22 mouse cellular contexts compared by ENCODE assay signal in the genomic region with DNA sequence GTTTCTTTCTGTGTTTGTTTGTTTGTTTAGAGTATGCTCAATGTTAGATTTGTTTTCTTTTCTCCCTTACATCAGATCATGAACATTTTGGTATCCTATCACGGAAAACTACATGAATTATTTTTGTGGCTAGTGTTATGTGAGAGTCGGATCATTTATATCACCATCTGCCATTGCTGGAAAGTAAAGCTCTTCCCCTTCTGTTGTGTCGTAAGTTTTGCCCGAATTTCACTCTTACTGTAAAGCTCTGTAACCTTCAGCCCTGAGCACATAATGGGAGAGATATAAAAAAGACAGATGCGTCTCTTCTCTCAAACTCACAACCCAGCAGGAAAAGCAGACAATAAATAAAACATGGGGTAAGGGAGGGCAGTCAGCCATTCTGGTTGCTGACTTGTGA. TPM values are rescaled to one million over a fixed set of nuclear protein-coding genes. Genes with fewer than 3 reads are reported as not detected.
DNase-seq lines count a peak whose midpoint lies in the region; ATAC-seq and TF ChIP-seq lines count a peak whose summit lies in the region.
"Had no signal": no experiment of that assay in that cellular context is flagged by ENCODE, and none has a peak within 500 bp of the region (broad histone marks: within the 10 kb centered on the region; RNA-seq: fewer than 3 reads in every experiment).

A gene (plus strand): TSS at position 153 of the 400 bp plus-strand sequence.

- peak; percentile 56 for DNase-seq in forebrain, embryonic 14.5 days (ENCODE audit: low spot score)
- DNase-seq in forebrain, embryonic 10.5 days (ENCODE audit: extremely low spot score, low spot score): no peak
- no peak for DNase-seq in kidney, postnatal 36 days
- DNase-seq in midbrain, postnatal 0 days (ENCODE audit: low spot score): no peak
- no peak for DNase-seq in midbrain, embryonic 14.5 days
- no peak for DNase-seq in thymus, postnatal 36 days
- DNase-seq: adrenal gland, postnatal 14 days; cerebellum, adult 11-12 months; cerebellum, postnatal 36 days; kidney, adult 18-20 months; lung, adult 2 months; thymus, postnatal 25 days had no signal

- H3K36me3 ChIP-seq in forebrain, embryonic 14.5 days (ENCODE audit: control insufficient read depth, insufficient read depth, low read length): no peaks in the 10 kb centered on the region
- H3K36me3 ChIP-seq in forebrain, embryonic 10.5 days (replicated peaks): no peaks in the 10 kb centered on the region
- H3K36me3 ChIP-seq in kidney, embryonic 14.5 days (ENCODE audit: control insufficient read depth, insufficient read depth, low read length): no peaks in the 10 kb centered on the region
- H3K36me3 ChIP-seq in midbrain, postnatal 0 days (ENCODE audit: insufficient read depth, low read length): no peaks in the 10 kb centered on the region
- no peaks in the 10 kb centered on the region for H3K36me3 ChIP-seq in midbrain, embryonic 14.5 days (ENCODE audit: control insufficient read depth, insufficient read depth, low read length)
- H3K36me3 ChIP-seq: embryonic facial prominence, embryonic 15.5 days; G1E; hindbrain, embryonic 10.5 days; limb, embryonic 15.5 days had no signal

- H3K27me3 ChIP-seq in forebrain, embryonic 14.5 days (replicated peaks; ENCODE audit: control insufficient read depth, insufficient read depth, low read length): 0 out of 2 replicates have a peak, but pooled peaks cover 3% of the 10 kb centered on the region
- H3K27me3 ChIP-seq in forebrain, embryonic 10.5 days (ENCODE audit: poor library complexity, severe bottlenecking): peaks cover 44% of the 10 kb centered on the region
- H3K27me3 ChIP-seq in kidney, embryonic 14.5 days (ENCODE audit: control insufficient read depth, insufficient read depth, low read length): no peaks in the 10 kb centered on the region
- peaks cover 4% of the 10 kb centered on the region; the same call in 1 of the 2 replicates for H3K27me3 ChIP-seq in midbrain, postnatal 0 days (ENCODE audit: insufficient read depth, low read length)
- no peaks in the 10 kb centered on the region; the same call in 1 of the 2 replicates for H3K27me3 ChIP-seq in midbrain, embryonic 14.5 days (ENCODE audit: control insufficient read depth, insufficient read depth, low read length)

- H3K4me3 ChIP-seq in forebrain, embryonic 14.5 days (ENCODE audit: low read depth, low read length): no peak within 1 kb of the TSS
- no peak within 1 kb of the TSS for H3K4me3 ChIP-seq in forebrain, embryonic 10.5 days
- no peak within 1 kb of the TSS for H3K4me3 ChIP-seq in kidney, embryonic 14.5 days (ENCODE audit: low read length)
- H3K4me3 ChIP-seq in midbrain, postnatal 0 days (ENCODE audit: low read depth, low read length): no peak within 1 kb of the TSS
- H3K4me3 ChIP-seq in midbrain, embryonic 14.5 days (replicated peaks; ENCODE audit: low read depth, low read length): no peak within 1 kb of the TSS
- H3K4me3 ChIP-seq: embryonic facial prominence, embryonic 15.5 days; hindbrain, embryonic 10.5 days; limb, embryonic 15.5 days had no signal

- WGBS in forebrain, embryonic 14.5 days: 55% methylated on average over 5 of the region's 5 CpGs
- WGBS in forebrain, embryonic 10.5 days: 86% methylated on average over 5 of the region's 5 CpGs
- WGBS in kidney, embryonic 14.5 days: 53% methylated on average over 5 of the region's 5 CpGs
- 72% methylated on average over 5 of the region's 5 CpGs for WGBS in midbrain, postnatal 0 days
- 80% methylated on average over 5 of the region's 5 CpGs for WGBS in midbrain, embryonic 14.5 days

- ATAC-seq in forebrain, embryonic 14.5 days: no peak
- no peak for ATAC-seq in kidney, embryonic 14.5 days (ENCODE audit: low FRiP score, low TSS enrichment)
- no peak for ATAC-seq in midbrain, postnatal 0 days (ENCODE audit: low FRiP score)
- no peak for ATAC-seq in midbrain, embryonic 14.5 days (ENCODE audit: low FRiP score, low TSS enrichment)

- peaks cover 8% of the 10 kb centered on the region for H3K4me1 ChIP-seq in forebrain, embryonic 14.5 days (ENCODE audit: control insufficient read depth, insufficient read depth, low read length)
- H3K4me1 ChIP-seq in forebrain, embryonic 10.5 days: peaks cover 18% of the 10 kb centered on the region
- peaks cover 11% of the 10 kb centered on the region; the same call in 1 of the 2 replicates for H3K4me1 ChIP-seq in kidney, embryonic 14.5 days (ENCODE audit: control insufficient read depth, insufficient read depth, low read length)
- 0 out of 2 replicates have a peak, but pooled peaks cover 2% of the 10 kb centered on the region for H3K4me1 ChIP-seq in midbrain, postnatal 0 days (ENCODE audit: insufficient read depth, low read length)
- peaks cover 9% of the 10 kb centered on the region for H3K4me1 ChIP-seq in midbrain, embryonic 14.5 days (ENCODE audit: control insufficient read depth, insufficient read depth, low read length)

- no peaks in the 10 kb centered on the region for H3K9me3 ChIP-seq in forebrain, embryonic 14.5 days (replicated peaks; ENCODE audit: control insufficient read depth, low read length)
- no peaks in the 10 kb centered on the region for H3K9me3 ChIP-seq in forebrain, embryonic 10.5 days
- no peaks in the 10 kb centered on the region for H3K9me3 ChIP-seq in kidney, embryonic 14.5 days (ENCODE audit: control insufficient read depth, low read length)
- no peaks in the 10 kb centered on the region for H3K9me3 ChIP-seq in midbrain, postnatal 0 days (ENCODE audit: low read length)
- H3K9me3 ChIP-seq in midbrain, embryonic 14.5 days (ENCODE audit: control insufficient read depth, low read length): no peaks in the 10 kb centered on the region
- H3K9me3 ChIP-seq: embryonic facial prominence, embryonic 15.5 days; G1E; hindbrain, embryonic 10.5 days; limb, embryonic 15.5 days had no signal

- no peak within 1 kb of the TSS for H3K9ac ChIP-seq in forebrain, embryonic 14.5 days (ENCODE audit: low read length)
- H3K9ac ChIP-seq in kidney, embryonic 14.5 days (ENCODE audit: low read depth, low read length): no peak within 1 kb of the TSS
- H3K9ac ChIP-seq in midbrain, postnatal 0 days (replicated peaks; ENCODE audit: low read length, poor library complexity, severe bottlenecking): no peak within 1 kb of the TSS
- H3K9ac ChIP-seq in midbrain, embryonic 14.5 days (replicated peaks; ENCODE audit: low read length): no peak within 1 kb of the TSS
- H3K9ac ChIP-seq: embryonic facial prominence, embryonic 15.5 days; limb, embryonic 15.5 days had no signal

- no peak within 1 kb of the TSS for H3K4me2 ChIP-seq in forebrain, embryonic 14.5 days (ENCODE audit: low read length)
- peak within 1 kb of the TSS; percentile 21 for H3K4me2 ChIP-seq in kidney, embryonic 14.5 days (replicated peaks; ENCODE audit: low read depth, low read length)
- 0 out of 2 replicates have a peak within 1 kb of the TSS, but pooled peaks have one; percentile 2 for H3K4me2 ChIP-seq in midbrain, postnatal 0 days (ENCODE audit: low read depth, low read length, poor library complexity, severe bottlenecking)
- no peak within 1 kb of the TSS for H3K4me2 ChIP-seq in midbrain, embryonic 14.5 days (ENCODE audit: low read length)
- H3K4me2 ChIP-seq: embryonic facial prominence, embryonic 15.5 days; limb, embryonic 15.5 days had no signal

- TF ChIP-seq CTCF in midbrain, postnatal 0 days (IDR thresholded peaks at IDR 0.05): no peak

- no peak within 1 kb of the TSS; the same call in 1 of the 2 replicates for H3K27ac ChIP-seq in forebrain, embryonic 14.5 days (ENCODE audit: low read depth, low read length)
- no peak within 1 kb of the TSS for H3K27ac ChIP-seq in forebrain, embryonic 10.5 days
- no peak within 1 kb of the TSS for H3K27ac ChIP-seq in kidney, embryonic 14.5 days (ENCODE audit: low read depth, low read length)
- no peak within 1 kb of the TSS for H3K27ac ChIP-seq in midbrain, postnatal 0 days (ENCODE audit: low read depth, low read length)
- H3K27ac ChIP-seq in midbrain, embryonic 14.5 days (replicated peaks; ENCODE audit: low read depth, low read length): no peak within 1 kb of the TSS
- H3K27ac ChIP-seq: embryonic facial prominence, embryonic 15.5 days; hindbrain, embryonic 10.5 days; limb, embryonic 15.5 days had no signal

RNA-seq across cellular contexts. Expression of the gene that starts here (rescaled TPM):
- polyA plus RNA-seq in forebrain, embryonic 14.5 days (2014; fragmentation: Nextera tagmentation; extraction: Ambion mirVana): 0.07 and 0.23 TPM in 2 replicates
- polyA plus RNA-seq in forebrain, embryonic 10.5 days (2016; fragmentation: Nextera tagmentation; extraction: Ambion mirVana): 0.05 and 0.06 TPM in 2 replicates
- 0.09 TPM in 1 of 2 replicates, not detected in the other for polyA plus RNA-seq in kidney, embryonic 14.5 days (2014; fragmentation: Nextera tagmentation; extraction: Ambion mirVana)
- 0.16 and 0.38 TPM in 2 replicates for total RNA-seq in midbrain, postnatal 0 days (2014; rRNA removed)
- 0.14 TPM in 1 of 2 replicates, not detected in the other for polyA plus RNA-seq in midbrain, postnatal 0 days (2015; fragmentation: Nextera tagmentation; extraction: Ambion mirVana)
- polyA plus RNA-seq in midbrain, embryonic 14.5 days (2014; fragmentation: Nextera tagmentation; extraction: Ambion mirVana): 0.09 and 0.14 TPM in 2 replicates
- total RNA-seq: adrenal gland, postnatal 14 days; gastrocnemius, adult 8-10 months; granulocyte monocyte progenitor cell, adult 5-6 weeks; layer of hippocampus, postnatal 25 days had no signal
- polyA plus RNA-seq: embryonic facial prominence, embryonic 15.5 days; G1E; heart, embryonic 16.5 days; hindbrain, embryonic 10.5 days; large intestine, adult 2 months; limb, embryonic 15.5 days; lung, adult 2 months had no signal

Comparison
In these comparisons a context has a peak if more than half of its experiments do, and no peak if none do; other contexts are left out.
1. H3K4me2 ChIP-seq: peak in kidney, embryonic 14.5 days (single experiment) and midbrain, postnatal 0 days (single experiment); none in forebrain, embryonic 14.5 days (single experiment) and midbrain, embryonic 14.5 days (single experiment).
2. Peak in DNase-seq in forebrain, embryonic 14.5 days; RNA of the gene not detected or under 1 TPM.